Mouse (Mus musculus) heart, postnatal 25 days (tissue): ENCODE measurements around the gene Tnnc2. TPM values are rescaled to one million over a fixed set of nuclear protein-coding genes. Genes with fewer than 3 reads are reported as not detected.
"Not testable (repeated sequence)": the region's sequence is repeated elsewhere in the genome, so short reads cannot be mapped to it uniquely, and the experiment has no call there.

Experiments used
- DNase-seq: peaks from one replicate; pipeline ENCODE4 v3.0.0; 2022; ENCODE audit warnings: low spot score
- intact Hi-C: fragments of 180-260 bp; cut with DNase I; formaldehyde crosslinking; loops from one replicate; pipeline ENCODE4 v1.15.1; 2025
- total RNA-seq, 2 experiments: library from RNA; stranded (reverse); gene quantifications; 2 replicates each; pipeline ENCODE4 v1.2.3; 2021

Tnnc2 gene
- total RNA-seq, 2 experiments from 2014 or later, result not detected

GRCm38 (mm10) chr2:164800252-164801004, 20.7 kb upstream of the Tnnc2 start:
- intact Hi-C loops, result loop anchor here (5.0 kb wide), 1 partner anchor 208 kb away; the partner anchor contains the start of gene Eppin
- DNase-seq, result no peak

GRCm38 (mm10) chr2:164798554-164798953, 18.8 kb upstream of the Tnnc2 start:
- DNase-seq, intact Hi-C loops: not testable (repeated sequence)

GRCm38 (mm10) chr2:164795868-164796267, 16.1 kb upstream of the Tnnc2 start:
- no peak for DNase-seq
- intact Hi-C loops, result no loop called here

GRCm38 (mm10) chr2:164794293-164794692, 14.5 kb upstream of the Tnnc2 start:
- intact Hi-C loops, result loop anchor here (5.0 kb wide), 1 partner anchor 117 kb away; no protein-coding TSS in a partner anchor
- peak; percentile 47 for DNase-seq

- intact Hi-C loops, result loop anchor here (5.0 kb wide), 1 partner anchor 116 kb away; no protein-coding TSS in a partner anchor
- no peak for DNase-seq
Observed at GRCm38 (mm10) chr2:164793772-164794171, 14.0 kb upstream of the Tnnc2 start.

GRCm38 (mm10) chr2:164793236-164793635, 13.5 kb upstream of the Tnnc2 start:
- intact Hi-C loops, result loop anchor here (5.0 kb wide), 1 partner anchor 116 kb away; no protein-coding TSS in a partner anchor
- no peak for DNase-seq

GRCm38 (mm10) chr2:164792400-164793190, 12.8 kb upstream of the Tnnc2 start:
- intact Hi-C loops, result loop anchor here (5.0 kb wide), 1 partner anchor 115 kb away; no protein-coding TSS in a partner anchor
- DNase-seq, result no peak

- DNase-seq, result no peak
- intact Hi-C loops, result loop anchor here (5.0 kb wide), 1 partner anchor 115 kb away; no protein-coding TSS in a partner anchor
Observed at GRCm38 (mm10) chr2:164791841-164792261, 12.1 kb upstream of the Tnnc2 start.

GRCm38 (mm10) chr2:164790451-164790850, 10.7 kb upstream of the Tnnc2 start:
- DNase-seq, result no peak
- intact Hi-C loops, result loop anchor here (5.0 kb wide), 1 partner anchor 113 kb away; no protein-coding TSS in a partner anchor

GRCm38 (mm10) chr2:164788411-164788810, 8.6 kb upstream of the Tnnc2 start:
- no peak for DNase-seq
- intact Hi-C loops, result no loop called here

- DNase-seq, result no peak
- intact Hi-C loops, result no loop called here
Observed at GRCm38 (mm10) chr2:164787779-164788178, 8.0 kb upstream of the Tnnc2 start.

- DNase-seq, result no peak
- intact Hi-C loops, result no loop called here
Observed at GRCm38 (mm10) chr2:164787032-164787431, 7.3 kb upstream of the Tnnc2 start.

- no peak for DNase-seq
- intact Hi-C loops, result no loop called here
Observed at GRCm38 (mm10) chr2:164786388-164786885, 6.7 kb upstream of the Tnnc2 start.

GRCm38 (mm10) chr2:164785481-164786387, 6.0 kb upstream of the Tnnc2 start, which contains the start of gene Snx21:
Snx21 (plus strand) TSS chr2:164785823.
- DNase-seq, result peak; percentile 92
- intact Hi-C loops, result no loop called here

GRCm38 (mm10) chr2:164784869-164785420, 5.2 kb upstream of the Tnnc2 start:
- DNase-seq, result no peak
- intact Hi-C loops, result no loop called here

- DNase-seq, result no peak
- intact Hi-C loops, result no loop called here
Observed at GRCm38 (mm10) chr2:164783926-164784581, 4.3 kb upstream of the Tnnc2 start.

GRCm38 (mm10) chr2:164781876-164782275, 2.1 kb upstream of the Tnnc2 start:
- intact Hi-C loops, result no loop called here
- no peak for DNase-seq

- intact Hi-C loops, result no loop called here
Observed at GRCm38 (mm10) chr2:164778809-164779208, 958 bp downstream of the Tnnc2 start.

GRCm38 (mm10) chr2:164778015-164778287, 1.8 kb downstream of the Tnnc2 start:
- no peak for DNase-seq
- intact Hi-C loops, result no loop called here

More at GRCm38 (mm10) chr2:164778809-164779208, 958 bp downstream of the Tnnc2 start:
- no peak for DNase-seq
